In the genomic region with DNA sequence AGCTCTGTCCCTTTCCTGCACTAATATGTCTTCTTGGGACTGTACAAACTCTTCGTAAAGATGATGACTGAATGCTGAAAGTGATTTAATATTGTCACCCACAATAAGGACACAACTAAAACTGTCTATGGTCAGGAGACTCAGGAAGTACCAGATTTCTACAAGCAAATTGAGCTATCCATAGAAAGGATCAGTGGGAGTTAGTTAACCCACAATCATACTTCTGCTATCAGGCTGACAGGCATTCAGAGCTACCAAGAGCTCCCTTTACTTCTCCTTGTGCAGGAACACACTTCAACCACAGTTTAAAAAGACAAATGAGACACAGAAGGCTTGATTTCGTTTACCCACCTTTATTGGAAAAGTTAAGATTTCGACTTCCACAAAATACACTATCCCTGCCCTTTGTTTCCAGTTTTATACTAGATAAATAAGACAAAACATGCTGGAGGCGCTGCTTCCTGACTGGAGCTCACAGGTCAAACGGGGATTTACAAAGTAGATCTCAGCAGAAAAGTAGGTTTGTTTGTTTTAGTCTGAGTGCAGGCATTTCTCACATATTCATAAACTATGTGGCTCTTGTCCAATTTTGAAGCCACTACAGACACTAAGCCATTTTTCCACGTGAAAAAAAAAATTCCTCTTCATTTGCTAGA, we compare ENCODE assay signal across 26 mouse cellular contexts.
"Had no signal": no experiment of that assay in that cellular context is flagged by ENCODE, and none has a peak within 500 bp of the region (broad histone marks: within the 10 kb centered on the region; RNA-seq: fewer than 3 reads in every experiment).

No protein-coding gene starts in this region.

- H3K4me1 ChIP-seq: heart, embryonic 10.5 days; heart, embryonic 12.5 days; hindbrain, embryonic 10.5 days; intestine, embryonic 15.5 days; limb, embryonic 10.5 days; limb, embryonic 12.5 days had no signal

- H3K36me3 ChIP-seq: heart, embryonic 10.5 days; heart, embryonic 12.5 days; hindbrain, embryonic 10.5 days; hindbrain, embryonic 12.5 days; intestine, embryonic 15.5 days; limb, embryonic 10.5 days; limb, embryonic 12.5 days had no signal

- H3K27me3 ChIP-seq: heart, embryonic 12.5 days; hindbrain, embryonic 12.5 days; intestine, embryonic 15.5 days; limb, embryonic 12.5 days had no signal

- H3K4me3 ChIP-seq: gastrocnemius, adult 2 months; heart, embryonic 10.5 days; heart, embryonic 12.5 days; hindbrain, embryonic 10.5 days; hindbrain, embryonic 12.5 days; intestine, embryonic 15.5 days; layer of hippocampus, adult 2 months; left cerebral cortex, adult 2 months; limb, embryonic 10.5 days; limb, embryonic 12.5 days had no signal

- DNase-seq: gastrocnemius, adult 2 months; gastrocnemius, postnatal 10 days; gastrocnemius, postnatal 25 days; heart, adult 18-20 months; heart, postnatal 10 days; heart, postnatal 4 days; kidney, adult 18-20 months; kidney, adult 8-10 months; kidney, postnatal 10 days; kidney, postnatal 25 days; kidney, postnatal 4 days; liver had no signal

- ATAC-seq: hindbrain, embryonic 16.5 days; inflammation-experienced regulatory T-cells, adult 6 months; intestine, embryonic 15.5 days; intestine, postnatal 0 days had no signal

- H3K9me3 ChIP-seq: heart, embryonic 10.5 days; heart, embryonic 12.5 days; hindbrain, embryonic 10.5 days; hindbrain, embryonic 12.5 days; intestine, embryonic 15.5 days; limb, embryonic 10.5 days; limb, embryonic 12.5 days had no signal

- H3K9ac ChIP-seq: heart, embryonic 12.5 days; hindbrain, embryonic 12.5 days; hindbrain, embryonic 14.5 days; intestine, embryonic 15.5 days; limb, embryonic 12.5 days had no signal

- H3K27ac ChIP-seq: gastrocnemius, adult 2 months; heart, embryonic 10.5 days; hindbrain, embryonic 10.5 days; hindbrain, embryonic 12.5 days; hindbrain, embryonic 14.5 days; intestine, embryonic 15.5 days; layer of hippocampus, adult 2 months; left cerebral cortex, adult 2 months; limb, embryonic 10.5 days; limb, embryonic 12.5 days had no signal

- H3K4me2 ChIP-seq: heart, embryonic 12.5 days; hindbrain, embryonic 12.5 days; hindbrain, embryonic 14.5 days; intestine, embryonic 15.5 days; limb, embryonic 12.5 days; liver, embryonic 11.5 days had no signal
